Mouse (Mus musculus): ENCODE data around the gene Thy1. TPM values are rescaled to one million over a fixed set of nuclear protein-coding genes. Genes with fewer than 3 reads are reported as not detected.
A peak's percentile ranks its signal among the peaks of the same experiment; 100 is the strongest.

Thy1 gene
- polyA plus RNA-seq, 1 experiment from 2014 or later: 0.55 TPM

- no peaks in the 10 kb centered on the region for H3K36me3 ChIP-seq
- no peak for ATAC-seq (ENCODE audit: low FRiP score)
- WGBS: 90% methylated on average over 8 of the region's 8 CpGs
Observed at GRCm38 (mm10) chr9:44049381-44050165, 6.4 kb downstream of the Thy1 start.

GRCm38 (mm10) chr9:44052855-44053254 is 9.7 kb downstream of the Thy1 start:
- H3K36me3 ChIP-seq: no peaks in the 10 kb centered on the region
- 0 out of 2 replicates have a peak, but pooled peaks cover 4% of the 10 kb centered on the region for H3K27me3 ChIP-seq
- no peak for ATAC-seq (ENCODE audit: low FRiP score)
- H3K27ac ChIP-seq: no peak overlapping the region
- no peak overlapping the region for H3K4me3 ChIP-seq
- no peaks in the 10 kb centered on the region for H3K4me1 ChIP-seq (replicated peaks)
- no peaks in the 10 kb centered on the region for H3K9me3 ChIP-seq
- no peak overlapping the region for H3K9ac ChIP-seq
- no peak overlapping the region for H3K4me2 ChIP-seq
- WGBS: 70% methylated on average over 3 of the region's 3 CpGs

More at GRCm38 (mm10) chr9:44049381-44050165, 6.4 kb downstream of the Thy1 start:
- Histone ChIP-seq H3K27me3 (peaks cover 20% of the 10 kb centered on the region), H3K27ac (no peak overlapping the region), H3K4me2 (no peak overlapping the region), H3K4me3 (no peak overlapping the region), H3K9me3 (no peaks in the 10 kb centered on the region), H3K4me1 (replicated peaks) (no peaks in the 10 kb centered on the region), H3K9ac (no peak overlapping the region)

- H3K4me2 ChIP-seq: no peak overlapping the region
- no peaks in the 10 kb centered on the region for H3K4me1 ChIP-seq (replicated peaks)
- H3K9ac ChIP-seq: no peak overlapping the region
- no peak overlapping the region for H3K27ac ChIP-seq
- H3K9me3 ChIP-seq: no peaks in the 10 kb centered on the region
- 77% methylated on average over 1 of the region's 1 CpGs for WGBS
- 0 out of 2 replicates have a peak, but pooled peaks cover 4% of the 10 kb centered on the region for H3K27me3 ChIP-seq
- no peak for ATAC-seq (ENCODE audit: low FRiP score)
- H3K36me3 ChIP-seq: no peaks in the 10 kb centered on the region
- no peak overlapping the region for H3K4me3 ChIP-seq
Observed at GRCm38 (mm10) chr9:44053936-44054335, 10.8 kb downstream of the Thy1 start.

GRCm38 (mm10) chr9:44058606-44059005 is 15.4 kb downstream of the Thy1 start:
- H3K36me3 ChIP-seq: no peaks in the 10 kb centered on the region
- 84% methylated on average over 6 of the region's 6 CpGs for WGBS
- ATAC-seq (ENCODE audit: low FRiP score): no peak
- H3K4me2 ChIP-seq: no peak overlapping the region
- 0 out of 2 replicates have a peak, but pooled peaks cover 13% of the 10 kb centered on the region for H3K27me3 ChIP-seq
- no peak overlapping the region for H3K27ac ChIP-seq
- H3K9me3 ChIP-seq: no peaks in the 10 kb centered on the region
- no peaks in the 10 kb centered on the region for H3K4me1 ChIP-seq (replicated peaks)
- H3K9ac ChIP-seq: no peak overlapping the region
- H3K4me3 ChIP-seq: no peak overlapping the region

DNA sequence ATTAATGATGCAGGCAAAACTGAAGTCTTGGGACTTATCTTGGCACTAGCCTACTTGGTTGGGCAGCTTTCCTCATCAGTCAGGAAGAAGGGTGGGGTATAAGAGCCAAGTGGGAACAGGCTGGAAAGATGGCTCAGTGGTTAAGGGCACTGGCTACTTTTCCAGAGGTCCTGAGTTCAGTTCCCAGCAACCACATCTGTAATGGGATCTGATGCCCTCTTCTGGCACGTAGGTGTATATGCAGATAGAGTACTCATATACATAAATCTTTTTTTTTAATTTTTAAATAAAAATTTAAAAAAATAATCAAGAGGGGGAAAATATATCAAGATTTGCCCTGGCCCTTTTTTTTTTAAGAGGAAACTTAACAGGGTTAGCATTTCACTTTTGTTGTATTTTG is 22.0 kb downstream of the Thy1 start:
- no peak for ATAC-seq (ENCODE audit: low FRiP score)
- Histone ChIP-seq H3K4me1 (replicated peaks) (peaks cover 10% of the 10 kb centered on the region), H3K4me2 (no peak overlapping the region), H3K9ac (no peak overlapping the region), H3K36me3 (no peaks in the 10 kb centered on the region), H3K4me3 (no peak overlapping the region), H3K27me3 (0 out of 2 replicates have a peak, but pooled peaks cover 9% of the 10 kb centered on the region), H3K9me3 (no peaks in the 10 kb centered on the region), H3K27ac (no peak overlapping the region)
- 42% methylated on average over 1 of the region's 1 CpGs for WGBS

GRCm38 (mm10) chr9:44066785-44067225 is 23.6 kb downstream of the Thy1 start, which contains the start of gene Usp2:
Gene Usp2 (plus strand): TSS chr9:44067021.
- 0 out of 2 replicates have a peak, but pooled peaks cover 7% of the 10 kb centered on the region for H3K27me3 ChIP-seq
- H3K4me1 ChIP-seq (replicated peaks): peaks cover 24% of the 10 kb centered on the region
- no peaks in the 10 kb centered on the region for H3K36me3 ChIP-seq
- H3K4me3 ChIP-seq: peak within 1 kb of the TSS; percentile 47
- no peaks in the 10 kb centered on the region for H3K9me3 ChIP-seq
- peak; percentile 98 for ATAC-seq (ENCODE audit: low FRiP score)
- under 1% methylated on average over 37 of the region's 38 CpGs for WGBS
- H3K27ac ChIP-seq: no peak within 1 kb of the TSS
- H3K9ac ChIP-seq: peak within 1 kb of the TSS; percentile 74
- H3K4me2 ChIP-seq: peak within 1 kb of the TSS; percentile 84

DNA sequence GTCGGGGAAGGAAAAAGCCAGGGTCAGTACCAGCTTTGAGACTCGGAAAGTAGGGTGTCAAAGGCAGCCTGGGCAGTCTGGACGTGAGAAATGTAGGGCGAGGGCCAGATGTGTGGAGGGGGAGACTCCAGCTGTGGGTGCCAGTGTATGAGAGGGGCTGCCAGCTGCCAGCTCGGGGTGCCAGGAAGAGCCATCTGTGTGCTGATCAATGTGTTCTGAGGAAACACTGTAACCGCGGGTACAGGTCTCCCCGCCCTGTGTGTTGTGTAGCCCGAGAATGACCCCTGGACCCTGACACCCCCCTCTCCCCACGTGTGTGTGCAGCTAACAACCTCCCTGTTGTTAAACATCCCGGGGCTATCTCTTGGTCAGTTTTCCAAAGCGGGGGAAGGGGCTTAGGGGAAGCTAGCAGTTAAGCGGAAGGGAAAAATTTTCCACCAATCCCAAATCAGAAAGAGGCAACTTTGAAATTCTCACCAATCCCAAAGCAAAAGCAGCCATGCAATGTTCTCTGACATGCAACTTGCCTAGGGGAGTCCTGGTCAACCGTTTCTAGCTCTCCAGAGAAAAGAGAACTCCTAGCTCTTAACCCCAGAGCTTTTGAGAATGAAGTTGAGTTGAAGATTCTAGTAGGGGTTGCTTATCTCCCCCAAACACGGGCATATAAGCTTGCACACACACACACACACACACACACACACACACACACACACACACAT is 24.2 kb downstream of the Thy1 start:
- H3K4me2 ChIP-seq: peak overlapping the region; percentile 84
- H3K9ac ChIP-seq: peak overlapping the region; percentile 74
- peak overlapping the region; percentile 47 for H3K4me3 ChIP-seq
- no peak overlapping the region for H3K27ac ChIP-seq
- peaks cover 30% of the 10 kb centered on the region for H3K4me1 ChIP-seq (replicated peaks)
- H3K36me3 ChIP-seq: no peaks in the 10 kb centered on the region
- H3K9me3 ChIP-seq: no peaks in the 10 kb centered on the region
- ATAC-seq (ENCODE audit: low FRiP score): no peak; the same call in none of the 2 replicates
- 7% methylated on average over 14 of the region's 15 CpGs for WGBS
- H3K27me3 ChIP-seq: 0 out of 2 replicates have a peak, but pooled peaks cover 6% of the 10 kb centered on the region

DNA sequence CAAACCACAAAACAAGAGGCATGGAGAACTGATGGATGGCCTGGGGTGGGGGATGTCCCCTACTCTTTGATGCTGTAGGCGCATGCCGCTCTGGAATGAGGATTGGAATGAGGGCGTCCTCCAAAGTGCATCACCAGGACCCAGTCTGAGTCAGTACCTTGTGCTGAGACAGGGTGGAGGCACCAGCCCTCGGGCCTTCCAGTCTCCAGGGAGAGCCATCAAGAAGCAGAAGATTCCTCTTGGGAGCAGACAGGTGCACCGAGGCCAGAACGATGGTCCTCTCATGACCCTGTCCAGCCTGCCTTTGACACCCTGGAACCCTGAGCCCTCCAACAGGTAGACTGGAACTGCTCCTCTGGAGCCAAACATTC is 24.8 kb downstream of the Thy1 start:
- ATAC-seq (ENCODE audit: low FRiP score): no peak
- H3K9ac ChIP-seq: no peak overlapping the region
- no peak overlapping the region for H3K4me3 ChIP-seq
- peaks cover 36% of the 10 kb centered on the region for H3K4me1 ChIP-seq (replicated peaks)
- WGBS: 83% methylated on average over 6 of the region's 6 CpGs
- H3K9me3 ChIP-seq: no peaks in the 10 kb centered on the region
- no peak overlapping the region for H3K27ac ChIP-seq
- H3K27me3 ChIP-seq: 0 out of 2 replicates have a peak, but pooled peaks cover 1% of the 10 kb centered on the region
- no peaks in the 10 kb centered on the region for H3K36me3 ChIP-seq
- H3K4me2 ChIP-seq: peak overlapping the region; percentile 84; the same call in 1 of the 2 replicates

DNA sequence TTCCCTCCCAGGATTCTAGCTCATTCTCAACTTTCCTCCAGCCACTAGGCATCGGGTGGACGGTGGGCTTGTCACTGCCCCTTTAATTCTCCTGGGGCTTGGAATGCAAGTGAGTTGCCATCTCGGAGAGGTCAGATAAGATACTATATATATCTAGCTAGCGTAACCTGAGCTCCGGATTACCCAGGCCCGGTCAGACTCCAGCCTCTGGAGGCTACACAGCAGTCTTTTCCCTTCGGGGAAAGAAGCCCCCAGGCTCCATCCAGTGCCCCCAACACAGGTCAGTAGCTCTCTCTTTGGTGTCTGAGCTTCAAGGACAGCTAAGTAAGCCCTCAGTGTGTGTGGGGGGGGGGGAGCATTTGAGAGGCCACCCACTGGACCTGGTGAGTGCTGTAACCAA is 26.1 kb downstream of the Thy1 start:
- no peaks in the 10 kb centered on the region for H3K27me3 ChIP-seq
- H3K36me3 ChIP-seq: no peaks in the 10 kb centered on the region
- no peak for ATAC-seq (ENCODE audit: low FRiP score)
- H3K27ac ChIP-seq: no peak overlapping the region
- no peaks in the 10 kb centered on the region for H3K9me3 ChIP-seq
- H3K9ac ChIP-seq: no peak overlapping the region
- WGBS: 47% methylated on average over 7 of the region's 7 CpGs
- no peak overlapping the region for H3K4me3 ChIP-seq
- no peak overlapping the region for H3K4me2 ChIP-seq
- peaks cover 43% of the 10 kb centered on the region for H3K4me1 ChIP-seq (replicated peaks)

- no peaks in the 10 kb centered on the region for H3K36me3 ChIP-seq
- no peak overlapping the region for H3K27ac ChIP-seq
- H3K27me3 ChIP-seq: no peaks in the 10 kb centered on the region
- WGBS: 74% methylated on average over 14 of the region's 14 CpGs
- H3K9ac ChIP-seq: no peak overlapping the region
- no peak for ATAC-seq (ENCODE audit: low FRiP score)
- no peak overlapping the region for H3K4me3 ChIP-seq
- H3K4me1 ChIP-seq (replicated peaks): peaks cover 45% of the 10 kb centered on the region
- no peak overlapping the region for H3K4me2 ChIP-seq
- no peaks in the 10 kb centered on the region for H3K9me3 ChIP-seq
Observed at GRCm38 (mm10) chr9:44070113-44070843, 27.1 kb downstream of the Thy1 start.

DNA sequence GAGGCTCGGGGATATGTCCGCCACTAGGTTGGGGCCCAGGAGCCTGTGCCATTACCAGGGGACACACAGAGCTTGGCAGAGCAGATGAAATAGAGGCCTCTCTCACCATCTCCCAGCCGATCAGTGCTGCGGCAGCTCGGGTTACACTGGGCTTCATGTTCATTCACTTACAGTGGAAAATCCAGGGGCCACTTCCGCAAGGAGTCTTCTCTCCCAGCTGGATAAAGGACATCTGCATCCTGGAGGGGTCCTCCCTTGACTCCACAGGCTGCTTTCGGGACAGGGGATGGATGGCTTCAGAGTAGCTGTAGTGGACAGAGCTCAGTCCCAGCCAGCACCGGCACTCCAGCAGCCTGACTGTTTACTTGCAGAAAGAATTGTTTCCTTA is 27.7 kb downstream of the Thy1 start:
- WGBS: 43% methylated on average over 8 of the region's 8 CpGs

More for the DNA sequence above, 27.7 kb downstream of the Thy1 start:
- H3K9ac ChIP-seq: 0 out of 2 replicates have a peak overlapping the region, but pooled peaks have one; percentile 35
- no peaks in the 10 kb centered on the region for H3K27me3 ChIP-seq
- H3K27ac ChIP-seq: peak overlapping the region; percentile 32; the same call in 1 of the 2 replicates
- H3K36me3 ChIP-seq: no peaks in the 10 kb centered on the region
- no peak for ATAC-seq (ENCODE audit: low FRiP score)
- no peak overlapping the region for H3K4me3 ChIP-seq
- H3K4me1 ChIP-seq (replicated peaks): peaks cover 50% of the 10 kb centered on the region
- no peak overlapping the region for H3K4me2 ChIP-seq
- no peaks in the 10 kb centered on the region for H3K9me3 ChIP-seq

All from hindbrain, embryonic 13.5 days (tissue).